Mouse (Mus musculus) heart, embryonic 16.5 days (tissue): ENCODE results near the gene Gfy. TPM values are rescaled to one million over a fixed set of nuclear protein-coding genes. Genes with fewer than 3 reads are reported as not detected.
A peak's percentile ranks its signal among the peaks of the same experiment; 100 is the strongest.

ENCODE experiments used
- ATAC-seq: fragments of 200-750 bp; cut with Nextera tagmentation; replicated peaks from 2 replicates; pipeline ENCODE4 v1.8.0; 2017; ENCODE audit warnings: moderate number of reproducible peaks; ENCODE audit not compliant: insufficient read depth, low FRiP score; ENCODE audit errors: extremely low read depth
- H3K27ac ChIP-seq: fragments of 300-500 bp; sonication (generic); 2 replicates; pipeline ENCODE4 v1.5.1; 2014; ENCODE audit warnings: mild to moderate bottlenecking, low read length, control low read depth, moderate library complexity
- H3K27me3 ChIP-seq: fragments of 300-500 bp; sonication (generic); 2 replicates; pipeline ENCODE4 v1.6.1; 2014; ENCODE audit warnings: low read length, mixed read lengths; ENCODE audit not compliant: control insufficient read depth, insufficient read depth
- H3K36me3 ChIP-seq: fragments of 300-500 bp; sonication (generic); 2 replicates; pipeline ENCODE4 v1.6.1; 2014; ENCODE audit not compliant: control insufficient read depth, insufficient read depth
- H3K4me1 ChIP-seq: fragments of 300-500 bp; sonication (generic); 2 replicates; pipeline ENCODE4 v1.6.1; 2014; ENCODE audit warnings: low read length, mixed read lengths; ENCODE audit not compliant: control insufficient read depth, insufficient read depth
- H3K4me2 ChIP-seq: fragments of 300-500 bp; sonication (generic); 2 replicates; pipeline ENCODE4 v1.6.1; 2014; ENCODE audit warnings: low read depth, mild to moderate bottlenecking, control low read depth, low read length
- H3K4me3 ChIP-seq: fragments of 300-500 bp; sonication (generic); 2 replicates; pipeline ENCODE4 v1.5.1; 2014; ENCODE audit warnings: mild to moderate bottlenecking, control low read depth, low read length
- H3K9ac ChIP-seq: fragments of 300-500 bp; sonication (generic); 2 replicates; pipeline ENCODE4 v1.6.1; 2014; ENCODE audit warnings: low read length, control low read depth
- H3K9me3 ChIP-seq: fragments of 300-500 bp; sonication (generic); replicated peaks from 2 replicates; pipeline ENCODE4 v1.6.1; 2016; ENCODE audit warnings: low read length; ENCODE audit not compliant: control insufficient read depth
- WGBS: fragments of 180-500 bp; shearing (Covaris S2); extraction: QIAGEN DNeasy Blood & Tissue Kit; methylation state at CpG from one replicate; pipeline ENCODE4 v1.1.7; 2014; 5-methylcytosine and 5-hydroxymethylcytosine counted together
- polyA plus RNA-seq: library from polyadenylated mRNA; unstranded; fragments of >200 nt; fragmentation: Nextera tagmentation; extraction: Ambion mirVana; gene quantifications from 2 replicates; pipeline ENCODE4 v1.2.1, GENCODE M21; 2015

Gene Gfy
- polyA plus RNA-seq, 1 experiment from 2014 or later, result not detected

- Histone ChIP-seq H3K9me3 (no peaks in the 10 kb centered on the region), H3K27ac (no peak overlapping the region), H3K27me3 (peaks cover 31% of the 10 kb centered on the region), H3K4me2 (no peak overlapping the region), H3K9ac (no peak overlapping the region), H3K4me1 (peaks cover 3% of the 10 kb centered on the region; the same call in 1 of the 2 replicates), H3K4me3 (no peak overlapping the region), H3K36me3 (no peaks in the 10 kb centered on the region)
- no peak for ATAC-seq
- 40% methylated on average over 16 of the region's 16 CpGs for WGBS
Measured at GRCm38 (mm10) chr7:45189600-45189999, 10.2 kb upstream of the Gfy start.

DNA sequence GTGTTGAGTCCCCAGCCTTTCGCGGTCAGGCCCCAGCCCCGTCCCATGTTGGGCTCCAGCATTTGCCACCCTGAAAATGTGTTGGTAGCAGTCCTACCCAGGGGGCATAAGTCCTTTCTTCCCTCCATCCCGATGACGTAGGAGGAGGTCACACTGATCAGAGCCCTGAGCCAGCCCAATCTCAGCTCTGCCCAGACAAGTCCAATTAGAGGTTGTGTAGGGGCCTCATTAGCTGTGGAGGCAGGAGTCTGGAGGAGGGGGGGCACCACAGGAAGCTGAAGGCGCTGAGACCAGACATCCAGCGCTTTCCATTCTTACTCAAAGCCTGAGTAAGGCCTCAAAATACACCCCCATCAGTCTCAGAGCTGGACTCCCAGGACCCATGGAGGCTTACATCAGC, 6.6 kb upstream of the Gfy start:
- 70% methylated on average over 7 of the region's 7 CpGs for WGBS
- ATAC-seq, result no peak

DNA sequence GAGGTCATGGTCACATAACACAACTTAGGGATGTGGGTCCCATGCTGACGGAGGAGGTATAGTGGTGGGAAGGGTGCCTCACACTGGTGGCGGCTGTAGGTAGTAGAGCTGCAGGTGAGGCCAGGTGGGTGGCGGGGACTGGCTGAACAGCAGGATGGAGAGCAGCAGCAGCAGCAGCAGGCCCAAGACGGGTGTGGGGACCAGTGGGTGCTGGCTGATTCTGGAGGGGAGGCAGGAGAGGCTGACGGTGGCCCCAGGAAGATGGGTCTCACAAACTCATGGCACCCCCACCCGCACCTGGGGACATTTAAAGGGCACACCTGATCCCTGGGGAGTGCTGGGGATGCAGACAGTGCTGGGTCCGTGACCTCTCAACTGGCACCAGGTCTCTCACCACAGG, 4.3 kb upstream of the Gfy start:
- H3K9ac ChIP-seq, result no peak overlapping the region
- H3K4me1 ChIP-seq, result peaks cover 8% of the 10 kb centered on the region; the same call in 1 of the 2 replicates
- H3K27me3 ChIP-seq, result peaks cover 83% of the 10 kb centered on the region
- no peak overlapping the region for H3K4me3 ChIP-seq
- no peak overlapping the region for H3K27ac ChIP-seq
- H3K36me3 ChIP-seq, result no peaks in the 10 kb centered on the region
- no peak overlapping the region for H3K4me2 ChIP-seq
- ATAC-seq, result no peak
- H3K9me3 ChIP-seq, result no peaks in the 10 kb centered on the region
- 69% methylated on average over 7 of the region's 7 CpGs for WGBS

More for the DNA sequence above, 6.6 kb upstream of the Gfy start:
- no peak overlapping the region for H3K27ac ChIP-seq
- H3K9me3 ChIP-seq, result no peaks in the 10 kb centered on the region
- no peak overlapping the region for H3K9ac ChIP-seq
- peaks cover 66% of the 10 kb centered on the region for H3K27me3 ChIP-seq
- H3K36me3 ChIP-seq, result no peaks in the 10 kb centered on the region
- no peak overlapping the region for H3K4me3 ChIP-seq
- H3K4me2 ChIP-seq, result no peak overlapping the region
- H3K4me1 ChIP-seq, result peaks cover 8% of the 10 kb centered on the region; the same call in 1 of the 2 replicates

GRCm38 (mm10) chr7:45182606-45183005, 3.2 kb upstream of the Gfy start:
- ATAC-seq, result no peak

GRCm38 (mm10) chr7:45182199-45182601, 2.8 kb upstream of the Gfy start:
- Histone ChIP-seq H3K4me1 (peaks cover 8% of the 10 kb centered on the region; the same call in 1 of the 2 replicates), H3K27me3 (peaks cover 95% of the 10 kb centered on the region), H3K4me2 (peak overlapping the region; percentile 68), H3K9me3 (no peaks in the 10 kb centered on the region), H3K4me3 (peak overlapping the region; percentile 44), H3K9ac (peak overlapping the region; percentile 56; the same call in 1 of the 2 replicates), H3K27ac (no peak overlapping the region), H3K36me3 (no peaks in the 10 kb centered on the region)
- peak; percentile 89 for ATAC-seq
- WGBS, result under 1% methylated on average over 34 of the region's 34 CpGs

More at GRCm38 (mm10) chr7:45182606-45183005, 3.2 kb upstream of the Gfy start:
- Histone ChIP-seq H3K4me1 (peaks cover 8% of the 10 kb centered on the region; the same call in 1 of the 2 replicates), H3K36me3 (no peaks in the 10 kb centered on the region), H3K9ac (peak overlapping the region; percentile 56; the same call in 1 of the 2 replicates), H3K27ac (no peak overlapping the region), H3K4me2 (peak overlapping the region; percentile 68), H3K4me3 (peak overlapping the region; percentile 44), H3K27me3 (peaks cover 91% of the 10 kb centered on the region), H3K9me3 (no peaks in the 10 kb centered on the region)
- 12% methylated on average over 11 of the region's 11 CpGs for WGBS

- Histone ChIP-seq H3K9ac (no peak overlapping the region; the same call in 1 of the 2 replicates), H3K4me1 (peaks cover 8% of the 10 kb centered on the region; the same call in 1 of the 2 replicates), H3K27me3 (peaks cover 94% of the 10 kb centered on the region), H3K36me3 (no peaks in the 10 kb centered on the region), H3K4me3 (peak overlapping the region; percentile 44), H3K9me3 (no peaks in the 10 kb centered on the region), H3K27ac (no peak overlapping the region), H3K4me2 (peak overlapping the region; percentile 68)
- ATAC-seq, result no peak
- 6% methylated on average over 34 of the region's 35 CpGs for WGBS
Measured at GRCm38 (mm10) chr7:45181540-45181939, 2.2 kb upstream of the Gfy start.

- Histone ChIP-seq H3K9ac (no peak within 1 kb of the TSS; the same call in 1 of the 2 replicates), H3K4me2 (peak within 1 kb of the TSS; percentile 68), H3K27ac (no peak within 1 kb of the TSS), H3K9me3 (no peaks in the 10 kb centered on the region), H3K36me3 (no peaks in the 10 kb centered on the region), H3K27me3 (peaks cover 95% of the 10 kb centered on the region), H3K4me3 (peak within 1 kb of the TSS; percentile 44), H3K4me1 (peaks cover 12% of the 10 kb centered on the region)
- ATAC-seq, result no peak
- WGBS, result 20% methylated on average over 20 of the region's 20 CpGs
Measured at GRCm38 (mm10) chr7:45180896-45181477, 1.6 kb upstream of the Gfy start, which contains the start of gene Pth2. TSS of gene Pth2 (plus strand) at chr7:45180995.

DNA sequence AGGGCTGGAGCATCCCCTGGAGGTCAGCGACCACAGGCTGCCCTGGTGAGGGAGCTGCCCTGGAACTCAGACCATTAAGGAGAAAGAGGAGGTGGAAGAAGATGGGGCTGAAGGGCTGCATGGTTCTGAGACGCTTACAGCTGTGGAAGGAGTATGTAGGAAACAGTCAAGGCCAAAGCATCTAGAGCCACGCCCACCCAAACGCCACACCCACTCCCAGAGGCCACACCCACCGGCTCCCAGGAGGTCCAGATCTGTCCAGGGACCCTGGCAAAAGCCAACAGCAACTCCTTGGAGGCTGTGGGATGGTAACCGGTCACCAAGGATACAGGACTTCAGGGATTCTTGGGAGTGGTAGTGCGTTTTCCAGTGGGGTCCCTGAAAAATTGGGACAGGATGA, 819 bp downstream of the Gfy start:
- WGBS, result 29% methylated on average over 7 of the region's 7 CpGs
- Histone ChIP-seq H3K27me3 (peaks cover 92% of the 10 kb centered on the region), H3K9me3 (no peaks in the 10 kb centered on the region), H3K4me1 (peaks cover 14% of the 10 kb centered on the region), H3K4me2 (no peak overlapping the region), H3K27ac (no peak overlapping the region), H3K4me3 (no peak overlapping the region), H3K9ac (no peak overlapping the region), H3K36me3 (no peaks in the 10 kb centered on the region)
- ATAC-seq, result no peak

GRCm38 (mm10) chr7:45176356-45176755, 3.0 kb downstream of the Gfy start:
- Histone ChIP-seq H3K36me3 (no peaks in the 10 kb centered on the region), H3K4me3 (peak overlapping the region; percentile 27; the same call in 1 of the 2 replicates), H3K4me2 (peak overlapping the region; percentile 47), H3K27ac (no peak overlapping the region), H3K9me3 (peaks cover 8% of the 10 kb centered on the region), H3K9ac (no peak overlapping the region; the same call in 1 of the 2 replicates), H3K27me3 (peaks cover 82% of the 10 kb centered on the region), H3K4me1 (peaks cover 9% of the 10 kb centered on the region)
- WGBS, result 7% methylated on average over 30 of the region's 31 CpGs
- no peak for ATAC-seq
